Mouse (Mus musculus) liver, embryonic 16.5 days (tissue): ENCODE data around the gene Hist1h1e. TPM values are rescaled to one million over a fixed set of nuclear protein-coding genes. Genes with fewer than 3 reads are reported as not detected.

ENCODE experiments used
- ATAC-seq: fragments of 200-750 bp; cut with Nextera tagmentation; 2 replicates; pipeline ENCODE4 v1.8.0; 2017; ENCODE audit warnings: low read depth, mild to moderate bottlenecking, moderate number of reproducible peaks, moderate library complexity
- H3K27ac ChIP-seq: fragments of 300-500 bp; sonication (generic); 2 replicates; pipeline ENCODE4 v1.5.1; 2014; ENCODE audit warnings: mild to moderate bottlenecking, low read length
- H3K27me3 ChIP-seq: fragments of 300-500 bp; sonication (generic); 2 replicates; pipeline ENCODE4 v1.6.1; 2014; ENCODE audit warnings: low read depth, low read length, mixed read lengths; ENCODE audit not compliant: control insufficient read depth, insufficient read depth
- H3K36me3 ChIP-seq: fragments of 300-500 bp; sonication (generic); 2 replicates; pipeline ENCODE4 v1.6.1; 2014; ENCODE audit warnings: mild to moderate bottlenecking; ENCODE audit not compliant: control insufficient read depth, insufficient read depth
- H3K4me1 ChIP-seq: fragments of 300-500 bp; sonication (generic); 2 replicates; pipeline ENCODE4 v1.6.1; 2014; ENCODE audit warnings: low read depth, low read length, mixed read lengths; ENCODE audit not compliant: control insufficient read depth
- H3K4me2 ChIP-seq: fragments of 300-500 bp; sonication (generic); 2 replicates; pipeline ENCODE4 v1.6.1; 2014; ENCODE audit warnings: low read depth, low read length, mixed read lengths
- H3K4me3 ChIP-seq: fragments of 300-500 bp; sonication (generic); 2 replicates; pipeline ENCODE4 v1.5.1; 2014; ENCODE audit warnings: low read depth, mild to moderate bottlenecking, low read length
- H3K9ac ChIP-seq: fragments of 300-500 bp; sonication (generic); 2 replicates; pipeline ENCODE4 v1.6.1; 2014; ENCODE audit warnings: low read depth, low read length
- H3K9me3 ChIP-seq: fragments of 300-500 bp; sonication (generic); replicated peaks from 2 replicates; pipeline ENCODE4 v1.6.1; 2016; ENCODE audit warnings: low read length; ENCODE audit not compliant: control insufficient read depth
- WGBS: fragments of 180-500 bp; shearing (Covaris S2); extraction: QIAGEN DNeasy Blood & Tissue Kit; methylation state at CpG from one replicate; pipeline ENCODE4 v1.1.7; 2014; ENCODE audit not compliant: insufficient replicate concordance; 5-methylcytosine and 5-hydroxymethylcytosine counted together
- microRNA-seq: library from miRNA; unstranded; fragments of <30 nt; microRNA quantifications from one replicate; pipeline ENCODE4, GENCODE M21; 2016
- polyA plus RNA-seq: library from polyadenylated mRNA; unstranded; fragments of >200 nt; fragmentation: Nextera tagmentation; extraction: Ambion mirVana; gene quantifications from 2 replicates; pipeline ENCODE4 v1.2.1, GENCODE M21; 2015

The Hist1h1e gene
- polyA plus RNA-seq, 1 experiment from 2014 or later = 23.6 TPM

DNA sequence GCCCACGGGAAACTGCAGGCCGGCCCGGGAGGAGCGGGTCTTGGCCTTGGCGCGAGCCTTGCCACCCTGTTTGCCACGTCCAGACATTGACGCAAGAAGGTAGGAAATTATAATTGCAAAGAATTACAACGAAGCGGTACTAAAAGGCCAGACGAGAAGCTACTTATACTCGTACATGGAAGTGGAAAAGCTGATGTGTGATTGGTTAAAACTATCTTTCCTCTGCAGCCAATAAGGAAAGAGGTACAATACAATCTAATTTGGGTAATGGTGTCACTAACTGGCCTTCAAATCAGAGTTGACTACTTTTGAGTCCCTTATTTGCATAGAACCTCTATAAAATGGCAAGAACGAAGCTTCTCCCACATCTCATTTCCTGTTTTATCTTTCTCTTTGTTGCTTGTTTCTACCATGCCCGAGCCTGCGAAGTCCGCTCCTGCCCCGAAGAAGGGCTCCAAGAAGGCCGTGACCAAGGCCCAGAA, 51.3 kb downstream of the Hist1h1e start, which contains the start of the genes Hist1h2ae and Hist1h2bg:
Gene Hist1h2ae (minus strand): TSS at position 199 of the 482 bp plus-strand sequence.
Gene Hist1h2bg (plus strand): TSS at position 375 of the 482 bp plus-strand sequence.
- Histone ChIP-seq H3K4me1 (peaks cover 7% of the 10 kb centered on the region), H3K27me3 (no peaks in the 10 kb centered on the region), H3K9me3 (no peaks in the 10 kb centered on the region), H3K27ac (peak within 1 kb of the TSS; percentile 98), H3K4me2 (peak within 1 kb of the TSS; percentile 79), H3K36me3 (no peaks in the 10 kb centered on the region), H3K4me3 (peak within 1 kb of the TSS; percentile 63), H3K9ac (peak within 1 kb of the TSS; percentile 73)
- WGBS = under 1% methylated on average over 18 of the region's 18 CpGs
- peak; percentile 75 for ATAC-seq

Small RNA genes lying within 50 kb of the gene (microRNA-seq; reads per million reads assigned to microRNA genes)
- gene Gm44359 (not detected), gene Gm44394 (not detected)

Other genes starting within 250 kb of the Hist1h1e start
- gene Abt1, start 198.7 kb downstream of the Hist1h1e start, polyA plus RNA-seq = 4.5 TPM in 2 replicates
- gene Btn1a1, start 156.7 kb downstream of the Hist1h1e start, polyA plus RNA-seq = 1.9 and 2.0 TPM in 2 replicates
- not detected in 2 replicates for gene Btn2a2, start 133.7 kb downstream of the Hist1h1e start, polyA plus RNA-seq
- 5.5 and 9.8 TPM in 2 replicates for gene Hist1h4h, start 91.5 kb downstream of the Hist1h1e start, polyA plus RNA-seq
- gene Hist1h2af, start 88.7 kb downstream of the Hist1h1e start, polyA plus RNA-seq = 2.0 and 6.7 TPM in 2 replicates
- gene Hist1h3g, start 87.1 kb downstream of the Hist1h1e start, polyA plus RNA-seq = 11.0 and 14.8 TPM in 2 replicates
- 1.1 and 1.8 TPM in 2 replicates for gene Hist1h2bh, start 79.2 kb downstream of the Hist1h1e start, polyA plus RNA-seq
- gene Hist1h3f, start 78.5 kb downstream of the Hist1h1e start, polyA plus RNA-seq = 1.2 and 1.4 TPM in 2 replicates
- 2.4 and 2.9 TPM in 2 replicates for gene Hist1h4f, start 70.9 kb downstream of the Hist1h1e start, polyA plus RNA-seq
- gene Hist1h1d, start 69.3 kb downstream of the Hist1h1e start, polyA plus RNA-seq = 1.2 and 1.4 TPM in 2 replicates
- gene Hist1h3e, start 60.2 kb downstream of the Hist1h1e start, polyA plus RNA-seq = 3.4 and 4.2 TPM in 2 replicates
- 63.6 and 96.6 TPM in 2 replicates for gene Hist1h2ae, start 51.3 kb downstream of the Hist1h1e start, polyA plus RNA-seq
- 10.6 and 13.5 TPM in 2 replicates for gene Hist1h2bg, start 51.2 kb downstream of the Hist1h1e start, polyA plus RNA-seq
- 3.7 and 5.9 TPM in 2 replicates for gene Hist1h2bf, start 48.4 kb downstream of the Hist1h1e start, polyA plus RNA-seq
- 2.2 and 3.8 TPM in 2 replicates for gene Hist1h2ad, start 48.2 kb downstream of the Hist1h1e start, polyA plus RNA-seq
- 6.6 and 7.7 TPM in 2 replicates for gene Hist1h3d, start 46.8 kb downstream of the Hist1h1e start, polyA plus RNA-seq
- gene Hist1h4d, start 41.0 kb downstream of the Hist1h1e start, polyA plus RNA-seq = 126 and 155 TPM in 2 replicates
- 1.9 and 2.0 TPM in 2 replicates for gene Hist1h2be, start 1.4 kb downstream of the Hist1h1e start, polyA plus RNA-seq
- gene Hist1h2ac, start 61.4 kb upstream of the Hist1h1e start, polyA plus RNA-seq = 1.2 and 1.5 TPM in 2 replicates
- 202 and 220 TPM in 2 replicates for gene Hist1h2bc, start 61.6 kb upstream of the Hist1h1e start, polyA plus RNA-seq
- gene Hist1h1t, start 73.3 kb upstream of the Hist1h1e start, polyA plus RNA-seq = 0.13 TPM in 1 of 2 replicates, not detected in the other
- gene Hist1h4c, start 75.9 kb upstream of the Hist1h1e start, polyA plus RNA-seq = 6.3 and 8.9 TPM in 2 replicates
- 16.0 and 16.3 TPM in 2 replicates for gene Hfe, start 88.3 kb upstream of the Hist1h1e start, polyA plus RNA-seq
- 99.6 and 112 TPM in 2 replicates for gene Hist1h1c, start 116.2 kb upstream of the Hist1h1e start, polyA plus RNA-seq
- 4.4 and 7.4 TPM in 2 replicates for gene Hist1h3c, start 123.0 kb upstream of the Hist1h1e start, polyA plus RNA-seq
- 3.2 and 6.3 TPM in 2 replicates for gene Hist1h2bb, start 124.2 kb upstream of the Hist1h1e start, polyA plus RNA-seq
- 49.0 and 58.5 TPM in 2 replicates for gene Hist1h2ab, start 128.6 kb upstream of the Hist1h1e start, polyA plus RNA-seq
- 14.4 TPM in 2 replicates for gene Hist1h3b, start 129.7 kb upstream of the Hist1h1e start, polyA plus RNA-seq
- gene Hist1h4b, start 134.5 kb upstream of the Hist1h1e start, polyA plus RNA-seq = 3.5 and 5.4 TPM in 2 replicates
- 0.48 TPM in 1 of 2 replicates, not detected in the other for gene Hist1h4a, start 138.7 kb upstream of the Hist1h1e start, polyA plus RNA-seq
- 4.6 and 6.8 TPM in 2 replicates for gene Hist1h3a, start 139.8 kb upstream of the Hist1h1e start, polyA plus RNA-seq
- 2.5 and 3.5 TPM in 2 replicates for gene Hist1h1a, start 141.1 kb upstream of the Hist1h1e start, polyA plus RNA-seq
- not detected in 2 replicates for gene Trim38, start 147.4 kb upstream of the Hist1h1e start, polyA plus RNA-seq
- gene Slc17a2, start 184.4 kb upstream of the Hist1h1e start, polyA plus RNA-seq = 1.5 and 1.8 TPM in 2 replicates
- 7.9 and 9.2 TPM in 2 replicates for gene Slc17a3, start 216.9 kb upstream of the Hist1h1e start, polyA plus RNA-seq
- 0.17 and 0.39 TPM in 2 replicates for gene Slc17a1, start 245.2 kb upstream of the Hist1h1e start, polyA plus RNA-seq